8 mouse cellular contexts compared by ENCODE assay signal in the genomic region with DNA sequence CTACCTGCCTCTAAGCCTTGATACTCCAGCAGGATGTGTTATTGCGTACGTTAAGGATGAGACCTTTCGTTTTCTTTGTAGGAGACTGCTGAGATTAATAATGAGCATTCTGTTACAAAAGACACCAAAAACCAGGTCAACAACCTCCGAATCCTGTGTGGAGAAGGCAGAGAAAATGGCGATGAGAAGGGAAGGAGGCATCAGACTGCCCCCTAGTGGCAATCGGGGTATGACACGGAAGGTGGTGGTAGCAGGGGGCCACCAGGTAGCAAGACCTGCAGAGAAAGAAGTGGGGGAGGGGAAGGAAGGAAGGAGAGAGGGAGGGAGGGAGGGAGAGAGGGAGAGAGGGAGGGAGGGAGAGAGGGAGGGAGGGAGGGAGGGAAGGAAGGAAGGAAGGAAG. TPM values are rescaled to one million over a fixed set of nuclear protein-coding genes. Genes with fewer than 3 reads are reported as not detected.
DNase-seq lines count a peak whose midpoint lies in the region; ATAC-seq and TF ChIP-seq lines count a peak whose summit lies in the region.

No protein-coding gene starts in this region.

- TF ChIP-seq POLR2A in bone marrow macrophage, adult 2 months (IDR thresholded peaks at IDR 0.05; ENCODE audit: borderline replicate concordance, low read depth, low read length): no peak

- H3K4me1 ChIP-seq in bone marrow macrophage, adult 2 months (ENCODE audit: control insufficient read depth, insufficient read depth, low read length): no peaks in the 10 kb centered on the region
- no peaks in the 10 kb centered on the region for H3K4me1 ChIP-seq in lung, embryonic 14.5 days (ENCODE audit: insufficient read depth)

- peak; percentile 62 for TF ChIP-seq CTCF in bone marrow macrophage, adult 2 months (IDR thresholded peaks at IDR 0.05; ENCODE audit: low read depth, low read length)
- peak; percentile 70 for TF ChIP-seq CTCF in lung, embryonic 14.5 days (IDR thresholded peaks at IDR 0.05; ENCODE audit: low read depth)

- H3K27me3 ChIP-seq in lung, embryonic 14.5 days (ENCODE audit: insufficient read depth, low read length): no peaks in the 10 kb centered on the region

- H3K36me3 ChIP-seq in lung, embryonic 14.5 days (ENCODE audit: insufficient read depth): no peaks in the 10 kb centered on the region

- H3K4me3 ChIP-seq in bone marrow macrophage, adult 2 months (ENCODE audit: insufficient read depth, low read length): no peak overlapping the region
- H3K4me3 ChIP-seq in lung, embryonic 14.5 days (ENCODE audit: low read depth, low read length): no peak overlapping the region

- no peak overlapping the region for H3K9ac ChIP-seq in lung, embryonic 14.5 days

- peaks cover 5% of the 10 kb centered on the region; the same call in 1 of the 2 replicates for H3K9me3 ChIP-seq in lung, embryonic 14.5 days (ENCODE audit: low read depth, low read length)

- no peak overlapping the region for H3K4me2 ChIP-seq in lung, embryonic 14.5 days

- 35% methylated on average over 7 of the region's 7 CpGs for WGBS in lung, embryonic 14.5 days

- DNase-seq in gastrocnemius, adult 18-20 months (ENCODE audit: low spot score): peak; percentile 63
- no peak for DNase-seq in gastrocnemius, postnatal 25 days
- peak; percentile 75 to 77 for DNase-seq in B cell, adult 2 months
- DNase-seq in kidney, postnatal 14 days: peak; percentile 67
- DNase-seq in lung, embryonic 14.5 days: peak; percentile 51
- DNase-seq in spleen, adult 12 weeks (ENCODE audit: low spot score): peak; percentile 9

- H3K27ac ChIP-seq in bone marrow macrophage, adult 2 months (ENCODE audit: insufficient read depth, low read depth, low read length): no peak overlapping the region
- no peak overlapping the region for H3K27ac ChIP-seq in lung, embryonic 14.5 days (ENCODE audit: low read depth)

- 0 out of 2 replicates have a peak, but pooled peaks have one; percentile 64 for ATAC-seq in erythroblast, adult 5-6 weeks (replicated peaks; ENCODE audit: low FRiP score, poor library complexity, severe bottlenecking)
- no peak for ATAC-seq in lung, embryonic 14.5 days (ENCODE audit: insufficient read depth)

RNA-seq across cellular contexts. Expression of a gene that starts 41.3 kb away (rescaled TPM):
- total RNA-seq in gastrocnemius, adult 18-20 months (2021): 10 to 100 TPM; 65.9 to 66.8 TPM
- total RNA-seq in gastrocnemius, postnatal 25 days (2021): 10 to 100 TPM; 49.5 to 55.4 TPM
- polyA plus RNA-seq in bone marrow macrophage, adult 2 months (2012; ENCODE audit: insufficient read depth, insufficient read length, missing spikeins): 51.7 and 57.5 TPM in 2 replicates
- total RNA-seq in erythroblast, adult 5-6 weeks (2015; ENCODE audit: low replicate concordance): 5.6 and 11.0 TPM in 2 replicates
- total RNA-seq in erythroblast, adult 5-6 weeks (2017; ENCODE audit: low replicate concordance): 4.0 and 11.7 TPM in 2 replicates
- 83.5 and 88.0 TPM in 2 replicates for polyA plus RNA-seq in lung, embryonic 14.5 days (2014; fragmentation: Nextera tagmentation; extraction: Ambion mirVana)
